ENCODE assay signal across 27 mouse cellular contexts in genomic region chr5:104056295-104056694, GRCm38 (mm10). TPM values are rescaled to one million over a fixed set of nuclear protein-coding genes. Genes with fewer than 3 reads are reported as not detected.
DNase-seq lines count a peak whose midpoint lies in the region; ATAC-seq and TF ChIP-seq lines count a peak whose summit lies in the region.
"Had no signal": no experiment of that assay in that cellular context is flagged by ENCODE, and none has a peak within 500 bp of the region (broad histone marks: within the 10 kb centered on the region; RNA-seq: fewer than 3 reads in every experiment).

No protein-coding gene starts in this region.

- TF ChIP-seq CTCF in liver, postnatal 0 days (IDR thresholded peaks at IDR 0.05; ENCODE audit: low read depth): no peak

- TF ChIP-seq EP300 in liver, postnatal 0 days (IDR thresholded peaks at IDR 0.05; ENCODE audit: low read depth): no peak

- H3K9me3 ChIP-seq in liver, embryonic 11.5 days (ENCODE audit: control insufficient read depth, low read length): no peaks in the 10 kb centered on the region
- no peaks in the 10 kb centered on the region for H3K9me3 ChIP-seq in liver, postnatal 0 days (ENCODE audit: low read length)
- H3K9me3 ChIP-seq in intestine, embryonic 15.5 days: no peaks in the 10 kb centered on the region
- no peaks in the 10 kb centered on the region for H3K9me3 ChIP-seq in embryonic facial prominence, embryonic 10.5 days
- H3K9me3 ChIP-seq: heart, embryonic 15.5 days; hindbrain, embryonic 10.5 days; limb, embryonic 10.5 days; midbrain, embryonic 15.5 days; neural tube, embryonic 15.5 days had no signal

- 86% methylated on average over 7 of the region's 7 CpGs for WGBS in liver, embryonic 11.5 days
- WGBS in liver, postnatal 0 days (ENCODE audit: insufficient replicate concordance): 85% methylated on average over 7 of the region's 7 CpGs
- 85% methylated on average over 7 of the region's 7 CpGs for WGBS in intestine, embryonic 15.5 days
- WGBS in embryonic facial prominence, embryonic 10.5 days: 85% methylated on average over 7 of the region's 7 CpGs

- no peak overlapping the region for H3K4me3 ChIP-seq in liver, embryonic 11.5 days (ENCODE audit: low read depth, low read length)
- H3K4me3 ChIP-seq in liver, postnatal 0 days (ENCODE audit: low read depth, low read length): no peak overlapping the region
- no peak overlapping the region for H3K4me3 ChIP-seq in intestine, embryonic 15.5 days (replicated peaks)
- no peak overlapping the region for H3K4me3 ChIP-seq in myocyte
- H3K4me3 ChIP-seq in embryonic facial prominence, embryonic 10.5 days: no peak overlapping the region
- H3K4me3 ChIP-seq: heart, embryonic 15.5 days; hindbrain, embryonic 10.5 days; left cerebral cortex, adult 2 months; limb, embryonic 10.5 days; midbrain, embryonic 15.5 days; neural tube, embryonic 15.5 days had no signal

- H3K27ac ChIP-seq in liver, embryonic 11.5 days (ENCODE audit: low read depth, low read length): 0 out of 2 replicates have a peak overlapping the region, but pooled peaks have one; percentile 6
- H3K27ac ChIP-seq in liver, postnatal 0 days (ENCODE audit: low read depth): no peak overlapping the region
- no peak overlapping the region for H3K27ac ChIP-seq in intestine, embryonic 15.5 days
- no peak overlapping the region for H3K27ac ChIP-seq in embryonic facial prominence, embryonic 10.5 days (replicated peaks)
- H3K27ac ChIP-seq: heart, embryonic 15.5 days; hindbrain, embryonic 10.5 days; hindbrain, postnatal 0 days; left cerebral cortex, adult 2 months; limb, embryonic 10.5 days; midbrain, embryonic 15.5 days; neural tube, embryonic 15.5 days had no signal

- TF ChIP-seq POLR2A in myocyte (IDR thresholded peaks at IDR 0.05; ENCODE audit: insufficient read length, low read depth): no peak

- H3ac ChIP-seq in myocyte (ENCODE audit: control insufficient read depth, insufficient read length): no peak overlapping the region

- H3K4me1 ChIP-seq in liver, embryonic 11.5 days (replicated peaks; ENCODE audit: control insufficient read depth, insufficient read depth, low read length): peaks cover 16% of the 10 kb centered on the region
- peaks cover 7% of the 10 kb centered on the region for H3K4me1 ChIP-seq in liver, postnatal 0 days (ENCODE audit: insufficient read depth)
- H3K4me1 ChIP-seq in intestine, embryonic 15.5 days (replicated peaks): no peaks in the 10 kb centered on the region
- H3K4me1 ChIP-seq in embryonic facial prominence, embryonic 10.5 days: no peaks in the 10 kb centered on the region
- H3K4me1 ChIP-seq: heart, embryonic 15.5 days; hindbrain, embryonic 10.5 days; limb, embryonic 10.5 days; midbrain, embryonic 15.5 days had no signal

- no peaks in the 10 kb centered on the region for H3K27me3 ChIP-seq in liver, embryonic 11.5 days (replicated peaks; ENCODE audit: control insufficient read depth, insufficient read depth, low read length)
- H3K27me3 ChIP-seq in liver, postnatal 0 days (ENCODE audit: insufficient read depth, low read length): no peaks in the 10 kb centered on the region
- no peaks in the 10 kb centered on the region for H3K27me3 ChIP-seq in intestine, embryonic 15.5 days (replicated peaks)
- H3K27me3 ChIP-seq in myocyte (ENCODE audit: control insufficient read depth, insufficient read depth, insufficient read length): no peaks in the 10 kb centered on the region
- H3K27me3 ChIP-seq in embryonic facial prominence, embryonic 10.5 days (replicated peaks; ENCODE audit: low read depth, poor library complexity, severe bottlenecking): no peaks in the 10 kb centered on the region
- H3K27me3 ChIP-seq: heart, embryonic 15.5 days; midbrain, embryonic 15.5 days; neural tube, embryonic 15.5 days had no signal

- H3K79me2 ChIP-seq in myocyte (ENCODE audit: control insufficient read depth, insufficient read depth): no peaks in the 10 kb centered on the region

- no peak for DNase-seq in liver, embryonic 11.5 days (ENCODE audit: low spot score)
- no peak for DNase-seq in liver, postnatal 0 days
- DNase-seq in Muller cell, postnatal 12 days (ENCODE audit: inconsistent ontology term): peak; percentile 45
- no peak for DNase-seq in lung, postnatal 25 days (ENCODE audit: low spot score)
- no peak for DNase-seq in embryonic facial prominence, embryonic 10.5 days (ENCODE audit: low spot score)
- DNase-seq: cerebellum, adult 9-11 months; gastrocnemius, postnatal 10 days; kidney, adult 8-10 months; kidney, postnatal 25 days; layer of hippocampus, adult 9-11 months; lung, adult 18-20 months; lung, postnatal 36 days; spleen, adult 18-20 months; thymus, postnatal 36 days had no signal

- peaks cover 11% of the 10 kb centered on the region for H3K36me3 ChIP-seq in liver, embryonic 11.5 days (ENCODE audit: control insufficient read depth, insufficient read depth, low read length)
- peaks cover 46% of the 10 kb centered on the region for H3K36me3 ChIP-seq in liver, postnatal 0 days (replicated peaks; ENCODE audit: insufficient read depth, low read length)
- H3K36me3 ChIP-seq in intestine, embryonic 15.5 days: 0 out of 2 replicates have a peak, but pooled peaks cover 2% of the 10 kb centered on the region
- peaks cover 25% of the 10 kb centered on the region for H3K36me3 ChIP-seq in myocyte (ENCODE audit: control insufficient read depth, insufficient read depth)
- H3K36me3 ChIP-seq in embryonic facial prominence, embryonic 10.5 days (replicated peaks): peaks cover 66% of the 10 kb centered on the region

- ATAC-seq in liver, embryonic 11.5 days (replicated peaks; ENCODE audit: low FRiP score): no peak
- no peak for ATAC-seq in liver, postnatal 0 days
- peak; percentile 58 for ATAC-seq in intestine, embryonic 15.5 days
- ATAC-seq: hindbrain, postnatal 0 days; midbrain, embryonic 15.5 days had no signal

- no peak overlapping the region for H3K4me2 ChIP-seq in liver, embryonic 11.5 days
- H3K4me2 ChIP-seq in liver, postnatal 0 days (ENCODE audit: low read depth, low read length): no peak overlapping the region
- H3K4me2 ChIP-seq in intestine, embryonic 15.5 days (replicated peaks): no peak overlapping the region
- H3K4me2 ChIP-seq in myocyte (ENCODE audit: low read depth): peak overlapping the region; percentile 73
- H3K4me2 ChIP-seq: heart, embryonic 15.5 days; midbrain, embryonic 15.5 days; neural tube, embryonic 15.5 days had no signal

- H3K9ac ChIP-seq in liver, embryonic 11.5 days (ENCODE audit: low read depth, low read length): no peak overlapping the region
- H3K9ac ChIP-seq in liver, postnatal 0 days (replicated peaks): no peak overlapping the region
- no peak overlapping the region for H3K9ac ChIP-seq in intestine, embryonic 15.5 days
- H3K9ac ChIP-seq: heart, embryonic 15.5 days; midbrain, embryonic 15.5 days; neural tube, embryonic 15.5 days had no signal

TF ChIP-seq in myocyte, 11 proteins besides CTCF, POLR2A, EP300 and RAD21:
- TF ChIP-seq USF1 (IDR thresholded peaks at IDR 0.05; ENCODE audit: low read depth) (peak; percentile 60), E2F4 (IDR thresholded peaks at IDR 0.05; ENCODE audit: insufficient read depth) (no peak)

RNA-seq across cellular contexts. Expression of gene Nudt9, which starts 10.2 kb away (rescaled TPM):
- 103 and 110 TPM in 2 replicates for polyA plus RNA-seq in liver, embryonic 11.5 days (2014; fragmentation: Nextera tagmentation; extraction: Ambion mirVana)
- polyA plus RNA-seq in liver, postnatal 0 days (2015; fragmentation: Nextera tagmentation; extraction: Ambion mirVana): 48.5 and 48.7 TPM in 2 replicates
- 61.7 and 63.6 TPM in 2 replicates for polyA plus RNA-seq in intestine, embryonic 15.5 days (2015; fragmentation: Nextera tagmentation; extraction: Ambion mirVana)
- polyA plus RNA-seq in myocyte (2012; fragmentation: generic; extraction: Trizol): 77.8 TPM
- 63.1 and 65.1 TPM in 2 replicates for polyA plus RNA-seq in embryonic facial prominence, embryonic 10.5 days (2016; fragmentation: Nextera tagmentation; extraction: Ambion mirVana)

RNA-seq across cellular contexts. Expression of gene Gm17660, which starts 21.1 kb away (rescaled TPM):
- not detected in 2 replicates for polyA plus RNA-seq in liver, embryonic 11.5 days (2014; fragmentation: Nextera tagmentation; extraction: Ambion mirVana)
- polyA plus RNA-seq in liver, postnatal 0 days (2015; fragmentation: Nextera tagmentation; extraction: Ambion mirVana): not detected in 2 replicates
- not detected in 2 replicates for polyA plus RNA-seq in intestine, embryonic 15.5 days (2015; fragmentation: Nextera tagmentation; extraction: Ambion mirVana)
- not detected for polyA plus RNA-seq in myocyte (2012; fragmentation: generic; extraction: Trizol)
- not detected in 2 replicates for polyA plus RNA-seq in embryonic facial prominence, embryonic 10.5 days (2016; fragmentation: Nextera tagmentation; extraction: Ambion mirVana)
- polyA plus RNA-seq: brain, embryonic 14.5 days; forebrain, embryonic 11.5 days; frontal cortex, adult 2 months; hindbrain, embryonic 10.5 days; limb, embryonic 10.5 days; neural tube, embryonic 15.5 days; stomach, embryonic 14.5 days had no signal

RNA-seq across cellular contexts. Expression of gene Hsd17b11, which starts 34.6 kb away (rescaled TPM):
- 1.7 and 2.5 TPM in 2 replicates for polyA plus RNA-seq in liver, embryonic 11.5 days (2014; fragmentation: Nextera tagmentation; extraction: Ambion mirVana)
- polyA plus RNA-seq in liver, postnatal 0 days (2015; fragmentation: Nextera tagmentation; extraction: Ambion mirVana): 26.7 and 27.1 TPM in 2 replicates
- 8.2 and 8.4 TPM in 2 replicates for polyA plus RNA-seq in intestine, embryonic 15.5 days (2015; fragmentation: Nextera tagmentation; extraction: Ambion mirVana)
- polyA plus RNA-seq in myocyte (2012; fragmentation: generic; extraction: Trizol): 6.5 TPM
- 2.1 and 2.6 TPM in 2 replicates for polyA plus RNA-seq in embryonic facial prominence, embryonic 10.5 days (2016; fragmentation: Nextera tagmentation; extraction: Ambion mirVana)

RNA-seq across cellular contexts. Expression of gene Sparcl1, which starts 57.2 kb away (rescaled TPM):
- polyA plus RNA-seq in liver, embryonic 11.5 days (2014; fragmentation: Nextera tagmentation; extraction: Ambion mirVana): 5.6 and 6.8 TPM in 2 replicates
- polyA plus RNA-seq in liver, postnatal 0 days (2015; fragmentation: Nextera tagmentation; extraction: Ambion mirVana): 5.2 and 6.3 TPM in 2 replicates
- 185 and 198 TPM in 2 replicates for polyA plus RNA-seq in intestine, embryonic 15.5 days (2015; fragmentation: Nextera tagmentation; extraction: Ambion mirVana)
- 0.02 TPM for polyA plus RNA-seq in myocyte (2012; fragmentation: generic; extraction: Trizol)
- 26.5 and 28.3 TPM in 2 replicates for polyA plus RNA-seq in embryonic facial prominence, embryonic 10.5 days (2016; fragmentation: Nextera tagmentation; extraction: Ambion mirVana)
